Mouse (Mus musculus) brown adipose tissue, adult 24 weeks (tissue): ENCODE results near the gene Faf1. TPM values are rescaled to one million over a fixed set of nuclear protein-coding genes. Genes with fewer than 3 reads are reported as not detected.
"Not testable (repeated sequence)": the region's sequence is repeated elsewhere in the genome, so short reads cannot be mapped to it uniquely, and the experiment has no call there.

Experiments used
- H3K27ac ChIP-seq: fragments of 200-500 bp; replicated peaks from 2 replicates; pipeline ENCODE4 v1.5.1; 2012; ENCODE audit warnings: low read depth, mild to moderate bottlenecking, low read length
- H3K4me1 ChIP-seq: fragments of 200-500 bp; 2 replicates; pipeline ENCODE4 v1.6.1; 2012; ENCODE audit warnings: low read length, mixed read lengths; ENCODE audit not compliant: control insufficient read depth, insufficient read depth, insufficient read length
- H3K4me3 ChIP-seq: fragments of 200-500 bp; 2 replicates; pipeline ENCODE4 v1.5.1; 2012; ENCODE audit warnings: low read depth, mild to moderate bottlenecking, low read length, moderate library complexity; ENCODE audit not compliant: insufficient read depth
- polyA plus RNA-seq: library from polyadenylated mRNA; stranded (reverse); fragments of >200 nt; gene quantifications from 2 replicates; pipeline ENCODE4 v1.2.4, GENCODE M21; 2012; ENCODE audit not compliant: missing spikeins, insufficient read depth, insufficient read length

Faf1 gene
- polyA plus RNA-seq, 1 experiment = 26.6 TPM

DNA sequence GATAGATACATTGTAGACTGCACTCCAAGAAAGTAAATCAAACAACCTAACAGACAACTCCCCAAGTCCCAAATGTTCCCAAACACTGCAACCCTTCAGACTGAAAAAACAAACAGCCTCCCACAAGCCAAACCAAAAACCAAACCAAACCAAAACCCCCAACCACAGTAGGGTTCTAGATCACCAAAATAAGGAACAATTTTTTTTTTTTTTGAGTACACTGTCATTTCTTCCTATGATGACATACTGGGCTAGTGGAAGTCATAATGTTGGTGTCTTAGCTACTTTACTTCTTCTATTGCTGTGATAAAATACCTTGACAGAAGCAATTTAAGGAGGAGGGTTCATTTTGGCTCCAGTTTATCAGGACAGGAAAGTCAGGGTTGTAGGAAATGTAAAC, 16.3 kb downstream of the Faf1 start:
- Histone ChIP-seq H3K4me3 (no peak overlapping the region), H3K27ac (no peak overlapping the region), H3K4me1 (no peaks in the 10 kb centered on the region)

DNA sequence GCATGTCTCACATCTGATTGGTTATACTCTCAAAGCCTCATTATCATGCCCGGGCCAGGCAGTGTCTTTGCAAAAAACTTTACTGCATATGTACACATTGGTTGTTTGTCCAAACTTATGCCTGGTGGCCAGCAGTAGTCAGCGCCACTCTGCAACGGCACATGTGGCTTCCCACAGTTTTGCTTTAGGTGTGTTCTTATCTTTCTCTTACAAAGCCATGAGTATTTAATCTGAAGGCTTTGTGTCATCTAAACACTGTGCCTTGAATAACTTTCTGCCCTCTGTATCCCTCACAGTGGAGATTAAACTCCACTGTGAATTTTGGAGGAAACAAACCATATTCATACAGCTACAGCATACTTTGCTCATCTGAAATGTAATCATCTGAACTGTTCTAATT, 24.3 kb downstream of the Faf1 start:
- H3K27ac ChIP-seq, H3K4me1 ChIP-seq, H3K4me3 ChIP-seq: not testable (repeated sequence)

DNA sequence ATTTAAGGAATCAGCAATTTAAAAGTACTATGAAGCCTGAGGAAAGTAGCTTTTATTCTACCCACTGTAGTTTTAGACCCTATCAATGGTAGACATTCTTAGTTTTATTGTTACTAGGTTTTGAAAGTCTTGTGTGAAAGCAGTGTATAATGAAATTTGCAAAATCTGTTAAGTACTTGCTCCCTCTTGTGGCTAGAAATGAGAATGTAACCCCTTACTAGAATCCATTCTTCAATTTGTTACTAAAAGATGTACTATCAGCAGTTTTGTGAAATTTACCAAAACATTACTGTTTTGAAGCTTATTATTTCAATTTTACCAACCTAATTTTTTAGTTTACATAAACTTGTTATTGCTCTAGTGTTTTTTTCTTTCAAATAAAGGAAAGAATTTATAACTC, 27.2 kb downstream of the Faf1 start:
- Histone ChIP-seq H3K27ac (no peak overlapping the region), H3K4me1 (no peaks in the 10 kb centered on the region), H3K4me3 (no peak overlapping the region)

DNA sequence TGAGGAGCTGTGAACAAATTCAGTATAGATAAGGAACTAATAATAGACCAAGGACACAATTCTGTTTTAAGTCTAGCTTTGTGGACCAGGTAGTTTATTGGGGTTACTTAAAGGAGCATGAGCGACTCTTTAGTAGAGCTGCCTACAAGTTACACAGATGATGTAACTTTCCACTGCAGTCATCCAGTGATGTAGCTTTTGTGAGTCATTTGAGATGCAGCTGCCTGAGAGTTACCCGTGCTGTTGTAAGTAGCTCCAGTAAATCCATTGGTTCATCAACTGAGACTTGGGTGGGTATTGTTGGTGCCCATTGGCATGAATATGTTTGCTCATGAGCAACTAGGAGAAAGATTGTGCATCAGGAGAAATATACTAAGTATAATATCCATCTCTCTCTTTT, 29.0 kb downstream of the Faf1 start:
- Histone ChIP-seq H3K4me1 (no peaks in the 10 kb centered on the region), H3K4me3 (no peak overlapping the region), H3K27ac (no peak overlapping the region)

DNA sequence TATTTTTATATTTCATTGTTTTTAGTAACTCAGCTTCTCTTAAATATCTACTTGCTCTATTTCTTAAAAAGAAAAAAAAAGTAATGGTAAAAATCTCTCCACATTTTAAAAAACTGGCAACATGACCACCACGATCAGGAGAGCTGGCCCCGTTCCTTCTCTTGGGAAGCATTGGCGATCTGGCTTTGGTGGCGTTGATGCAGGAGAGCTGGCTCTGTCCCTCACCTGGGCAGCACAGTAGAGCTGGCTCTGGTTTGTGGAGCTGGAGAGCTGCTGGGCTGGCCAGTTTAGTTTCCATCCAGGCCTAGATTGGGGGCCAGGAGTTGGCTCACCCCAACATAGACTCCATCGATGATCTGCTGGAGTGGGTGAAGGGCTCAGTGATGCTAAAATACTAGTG, 42.9 kb downstream of the Faf1 start:
- Histone ChIP-seq H3K4me3 (no peak overlapping the region), H3K4me1 (no peaks in the 10 kb centered on the region), H3K27ac (no peak overlapping the region)

DNA sequence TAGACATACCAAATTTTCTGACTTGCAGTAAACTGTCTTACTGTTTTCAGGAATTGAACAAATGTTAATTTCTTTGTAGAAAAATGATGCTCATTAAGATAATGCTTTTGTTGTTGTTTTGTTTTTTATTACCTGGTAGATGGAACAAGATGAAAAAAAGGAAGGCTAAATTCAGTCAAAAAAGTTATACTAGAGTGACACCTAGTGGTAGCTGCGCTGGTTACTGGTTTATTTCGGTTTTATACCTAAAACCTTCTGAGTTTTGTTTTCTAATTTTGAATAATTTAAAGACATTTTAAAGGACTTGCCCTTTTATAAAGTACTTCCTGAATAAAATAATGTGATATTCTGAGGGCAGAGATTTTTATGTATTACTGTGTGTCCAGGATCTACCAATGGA, 52.9 kb downstream of the Faf1 start:
- H3K4me1 ChIP-seq = no peaks in the 10 kb centered on the region
- no peak overlapping the region for H3K4me3 ChIP-seq

DNA sequence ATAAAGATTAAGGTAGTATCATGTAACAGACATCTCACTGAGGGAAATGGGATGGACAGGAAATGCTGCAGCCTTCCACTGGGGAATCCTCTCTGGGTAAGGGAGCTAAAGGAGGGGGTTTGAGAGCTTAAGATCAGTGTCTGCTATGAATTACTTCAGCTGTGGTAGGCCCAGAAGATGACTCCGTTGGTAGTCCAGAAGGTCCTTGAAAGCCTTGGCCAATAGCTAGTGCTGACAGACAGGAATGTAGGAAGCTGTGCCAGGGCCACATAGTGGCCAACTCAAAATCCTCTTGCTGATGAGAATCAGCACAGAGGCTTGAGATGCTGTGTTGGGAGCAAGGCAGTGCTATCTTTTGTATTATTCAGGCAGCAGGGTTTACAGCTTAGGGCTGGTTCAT, 59.4 kb downstream of the Faf1 start:
- Histone ChIP-seq H3K27ac (no peak overlapping the region), H3K4me1 (no peaks in the 10 kb centered on the region), H3K4me3 (no peak overlapping the region)

More for the DNA sequence above, 52.9 kb downstream of the Faf1 start:
- no peak overlapping the region for H3K27ac ChIP-seq

DNA sequence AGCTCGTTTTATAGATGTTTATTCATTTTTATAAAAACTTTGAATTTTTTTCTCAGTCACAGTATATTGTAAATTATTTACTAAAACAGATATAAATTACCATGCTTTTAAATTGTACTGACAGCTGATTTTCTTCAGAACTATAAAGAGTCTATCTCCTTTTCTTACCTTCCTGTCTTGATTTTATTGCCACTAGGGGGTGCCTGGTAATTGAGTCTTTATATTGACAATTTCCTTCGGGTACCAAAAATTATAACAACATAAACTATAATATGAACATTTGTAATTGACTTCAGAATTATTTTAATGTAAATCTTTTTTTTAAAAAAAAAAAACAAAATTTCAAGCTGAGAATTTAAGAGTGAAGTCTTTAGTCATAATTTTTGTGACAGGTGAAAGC, 67.6 kb downstream of the Faf1 start:
- no peak overlapping the region for H3K4me3 ChIP-seq
- no peak overlapping the region for H3K27ac ChIP-seq
- no peaks in the 10 kb centered on the region for H3K4me1 ChIP-seq

DNA sequence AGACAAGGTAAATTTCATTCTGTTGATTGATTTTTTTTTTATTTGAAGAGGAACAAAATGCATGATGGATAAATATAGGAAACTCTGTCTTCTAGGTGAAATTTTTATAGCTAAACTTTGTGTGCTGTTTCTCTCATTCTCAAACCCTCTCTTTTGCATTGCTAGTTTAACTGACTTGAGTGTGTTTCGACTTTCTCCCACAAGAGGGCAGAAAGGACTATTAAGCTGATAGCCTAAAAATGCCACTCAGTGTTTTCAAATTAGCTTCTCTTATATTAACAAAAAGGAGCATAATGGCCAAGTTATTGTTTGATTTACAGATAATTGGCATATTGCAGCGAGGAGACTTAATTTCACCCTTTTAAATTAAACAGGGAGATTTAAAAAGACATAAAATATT, 82.6 kb downstream of the Faf1 start:
- H3K4me1 ChIP-seq = peaks cover 2% of the 10 kb centered on the region; the same call in 1 of the 2 replicates
- H3K4me3 ChIP-seq = no peak overlapping the region
- H3K27ac ChIP-seq = no peak overlapping the region

DNA sequence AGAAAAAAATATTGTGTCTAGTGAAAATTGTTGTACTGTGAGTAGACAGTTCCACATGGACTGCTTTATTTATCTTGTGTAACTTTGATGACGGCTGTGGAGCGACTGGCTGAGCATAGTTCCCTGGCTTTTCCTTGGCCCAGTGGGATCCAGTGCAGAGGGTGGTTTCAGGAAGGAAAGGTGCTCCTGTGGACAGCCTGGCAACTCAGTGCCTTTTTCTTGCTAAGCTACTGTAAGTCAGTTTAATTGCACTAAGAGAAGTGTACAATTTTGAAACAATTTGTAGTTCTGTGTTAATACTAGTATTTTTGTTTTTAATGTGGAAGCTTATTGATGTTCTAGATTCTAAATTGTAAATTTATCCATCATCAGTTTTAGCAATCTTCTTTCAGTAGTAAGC, 83.5 kb downstream of the Faf1 start:
- Histone ChIP-seq H3K4me1 (peaks cover 2% of the 10 kb centered on the region; the same call in 1 of the 2 replicates), H3K27ac (no peak overlapping the region; the same call in 1 of the 2 replicates), H3K4me3 (no peak overlapping the region)

DNA sequence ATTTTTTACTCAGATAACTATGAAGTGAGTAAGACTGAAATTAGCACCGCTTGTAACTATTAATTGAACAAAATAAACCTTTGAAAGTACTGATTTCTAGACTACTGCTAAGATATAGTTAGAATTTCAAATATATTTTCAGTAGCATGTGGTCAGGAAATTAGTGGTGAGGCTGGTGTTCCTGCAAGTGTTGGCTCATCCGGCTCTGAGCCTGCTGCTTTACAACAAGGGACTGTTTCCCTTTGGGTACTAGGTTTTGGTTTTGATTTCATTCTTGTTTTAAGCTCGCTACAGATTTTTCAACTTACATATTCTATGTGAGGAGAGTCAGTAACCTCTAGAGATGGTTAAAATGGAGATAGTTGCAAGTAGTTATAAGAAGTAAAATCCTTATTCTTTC, 84.1 kb downstream of the Faf1 start:
- Histone ChIP-seq H3K27ac (no peak overlapping the region), H3K4me1 (peaks cover 2% of the 10 kb centered on the region; the same call in 1 of the 2 replicates), H3K4me3 (no peak overlapping the region)

DNA sequence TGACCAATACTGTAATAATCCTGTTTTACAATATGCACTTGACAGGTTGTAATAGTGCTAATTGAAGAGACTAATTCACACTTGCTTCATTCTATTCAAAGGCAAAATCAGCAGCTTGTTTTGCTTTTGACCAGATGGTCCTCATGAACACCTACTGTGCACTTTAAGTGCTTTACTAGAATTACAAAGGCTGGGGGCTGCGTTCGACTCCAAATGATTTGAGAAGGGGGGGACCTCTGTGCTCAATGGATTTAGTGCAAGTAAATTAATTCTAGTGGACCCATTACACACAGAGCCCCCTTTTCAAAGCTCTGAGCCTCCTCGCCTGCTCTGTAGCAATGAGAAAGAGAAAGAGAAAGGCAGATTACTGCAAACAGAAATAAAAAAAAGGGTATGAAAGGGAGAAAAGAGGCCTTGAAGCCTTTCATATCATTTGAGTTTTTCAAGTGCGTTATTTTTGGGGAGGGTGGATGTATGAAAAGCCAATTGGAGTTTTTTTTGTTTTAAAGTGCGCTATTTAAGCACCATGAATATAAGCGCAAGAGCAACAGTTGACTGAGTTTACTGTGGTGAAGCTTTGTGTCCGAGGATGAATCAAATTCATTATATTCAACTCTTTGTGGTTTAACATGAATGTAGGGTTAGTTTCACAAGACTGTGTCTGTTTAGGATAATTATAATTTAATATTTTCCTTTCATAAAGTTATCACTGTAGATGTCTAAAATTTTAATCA, 86.5 kb downstream of the Faf1 start:
- peaks cover 2% of the 10 kb centered on the region; the same call in 1 of the 2 replicates for H3K4me1 ChIP-seq
- H3K4me3 ChIP-seq = no peak overlapping the region
- no peak overlapping the region for H3K27ac ChIP-seq

DNA sequence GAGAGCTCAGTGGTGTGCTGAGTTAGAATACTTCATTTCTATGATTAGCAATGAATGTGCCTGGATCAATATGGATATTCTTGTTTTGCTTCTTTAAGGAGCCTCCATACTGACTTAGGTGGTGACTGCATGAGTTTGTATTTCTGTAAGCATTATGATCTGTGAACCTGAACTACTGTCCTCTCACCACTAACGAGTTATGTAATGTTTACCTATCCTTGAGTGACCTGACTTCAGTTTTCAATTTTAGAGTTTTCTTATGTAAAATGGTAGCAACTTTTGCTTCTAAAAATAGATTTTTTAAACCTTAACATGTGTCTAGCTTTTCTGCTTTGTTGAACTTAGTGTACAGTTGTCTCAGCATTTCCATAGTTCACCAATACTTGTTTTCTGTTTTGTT, 92.7 kb downstream of the Faf1 start:
- no peak overlapping the region for H3K27ac ChIP-seq
- H3K4me1 ChIP-seq = no peaks in the 10 kb centered on the region
- H3K4me3 ChIP-seq = no peak overlapping the region

DNA sequence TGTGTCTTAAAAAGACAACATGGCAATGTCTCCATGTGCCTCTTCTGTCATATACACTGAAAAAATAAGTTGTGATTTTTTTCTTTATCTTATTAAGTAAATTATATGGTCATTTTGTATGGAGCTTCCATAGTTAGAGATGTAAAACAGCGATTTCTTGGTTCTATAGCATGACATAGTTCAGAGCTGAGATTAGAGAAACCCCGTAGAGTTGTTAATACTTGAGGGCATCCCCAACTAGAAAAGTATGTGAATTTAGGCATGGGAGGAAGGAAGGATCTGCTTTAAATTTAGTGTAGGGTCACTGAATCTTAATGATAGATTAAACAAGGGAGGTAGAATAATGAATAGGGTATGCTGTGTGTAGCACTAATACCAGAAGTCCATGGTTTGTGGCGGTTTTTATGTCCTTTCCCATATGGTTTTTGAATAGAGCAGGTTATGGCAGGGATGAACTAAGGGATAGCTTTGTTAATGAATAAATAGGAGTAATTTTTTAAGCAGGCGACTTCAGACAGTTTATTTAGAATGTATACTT, 106.3 kb downstream of the Faf1 start:
- Histone ChIP-seq H3K27ac (no peak overlapping the region), H3K4me3 (no peak overlapping the region), H3K4me1 (no peaks in the 10 kb centered on the region)

DNA sequence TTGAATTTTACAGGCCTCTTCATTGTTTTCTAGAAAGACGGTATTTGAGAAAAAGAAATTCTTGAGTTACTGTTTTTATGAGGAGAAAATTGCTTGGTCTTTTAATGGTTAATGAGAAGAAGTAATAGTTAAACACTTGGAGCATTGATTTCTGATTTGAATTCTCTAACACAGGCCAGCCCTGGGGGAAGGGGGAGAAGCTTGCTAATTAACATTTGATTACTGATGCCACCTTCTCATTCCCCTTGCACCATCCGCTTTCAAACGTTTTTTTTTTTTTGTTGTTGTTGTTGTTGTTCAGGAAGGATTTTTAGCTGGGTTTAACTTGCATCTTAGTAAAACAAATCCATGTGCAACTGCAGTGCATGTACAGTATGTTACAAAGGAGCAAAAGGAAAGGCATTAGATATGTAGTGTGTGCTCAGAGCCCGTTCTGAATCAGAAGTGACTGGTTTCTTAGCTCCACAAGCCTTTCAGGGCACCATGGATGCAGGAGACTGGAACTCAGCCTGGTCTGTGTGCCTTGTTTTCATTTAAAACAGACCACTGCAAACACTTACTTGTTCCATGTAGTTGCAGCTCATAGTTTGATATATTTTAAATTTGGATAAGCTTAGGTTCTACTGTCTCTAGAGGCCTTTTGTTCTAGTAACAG, 113.1 kb downstream of the Faf1 start:
- Histone ChIP-seq H3K4me1 (no peaks in the 10 kb centered on the region), H3K4me3 (no peak overlapping the region), H3K27ac (no peak overlapping the region)

DNA sequence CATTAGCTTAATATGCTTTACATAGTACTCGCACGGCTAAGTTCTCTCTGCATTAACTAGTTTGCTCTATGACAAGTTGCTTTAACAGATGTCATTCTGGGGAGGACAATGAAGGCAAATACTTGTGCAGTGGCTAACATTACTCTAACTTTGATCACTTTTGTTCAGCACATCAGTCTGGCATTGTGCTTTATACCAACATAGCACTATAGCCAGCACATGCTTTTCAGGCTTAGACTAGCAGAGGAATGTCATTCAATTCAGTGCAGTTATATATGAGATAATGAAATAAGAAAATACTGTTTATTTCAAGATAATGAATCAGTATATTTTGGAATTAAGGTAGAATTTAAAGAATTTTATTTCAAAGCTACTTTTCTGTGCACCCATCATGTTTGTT, 115.9 kb downstream of the Faf1 start:
- Histone ChIP-seq H3K4me1 (no peaks in the 10 kb centered on the region), H3K27ac (no peak overlapping the region), H3K4me3 (no peak overlapping the region)
